Mouse (Mus musculus) heart, embryonic 16.5 days (tissue): Measurements from ENCODE around the gene Kcnj3. TPM values are rescaled to one million over a fixed set of nuclear protein-coding genes. Genes with fewer than 3 reads are reported as not detected.
"Not testable (repeated sequence)": the region's sequence is repeated elsewhere in the genome, so short reads cannot be mapped to it uniquely, and the experiment has no call there.

Experiments used
- ATAC-seq: fragments of 200-750 bp; cut with Nextera tagmentation; replicated peaks from 2 replicates; pipeline ENCODE4 v1.8.0; 2017; ENCODE audit warnings: moderate number of reproducible peaks; ENCODE audit not compliant: insufficient read depth, low FRiP score; ENCODE audit errors: extremely low read depth
- H3K27ac ChIP-seq: fragments of 300-500 bp; sonication (generic); 2 replicates; pipeline ENCODE4 v1.5.1; 2014; ENCODE audit warnings: mild to moderate bottlenecking, low read length, control low read depth, moderate library complexity
- H3K27me3 ChIP-seq: fragments of 300-500 bp; sonication (generic); 2 replicates; pipeline ENCODE4 v1.6.1; 2014; ENCODE audit warnings: low read length, mixed read lengths; ENCODE audit not compliant: control insufficient read depth, insufficient read depth
- H3K36me3 ChIP-seq: fragments of 300-500 bp; sonication (generic); 2 replicates; pipeline ENCODE4 v1.6.1; 2014; ENCODE audit not compliant: control insufficient read depth, insufficient read depth
- H3K4me1 ChIP-seq: fragments of 300-500 bp; sonication (generic); 2 replicates; pipeline ENCODE4 v1.6.1; 2014; ENCODE audit warnings: low read length, mixed read lengths; ENCODE audit not compliant: control insufficient read depth, insufficient read depth
- H3K4me2 ChIP-seq: fragments of 300-500 bp; sonication (generic); 2 replicates; pipeline ENCODE4 v1.6.1; 2014; ENCODE audit warnings: low read depth, mild to moderate bottlenecking, control low read depth, low read length
- H3K4me3 ChIP-seq: fragments of 300-500 bp; sonication (generic); 2 replicates; pipeline ENCODE4 v1.5.1; 2014; ENCODE audit warnings: mild to moderate bottlenecking, control low read depth, low read length
- H3K9ac ChIP-seq: fragments of 300-500 bp; sonication (generic); 2 replicates; pipeline ENCODE4 v1.6.1; 2014; ENCODE audit warnings: low read length, control low read depth
- H3K9me3 ChIP-seq: fragments of 300-500 bp; sonication (generic); replicated peaks from 2 replicates; pipeline ENCODE4 v1.6.1; 2016; ENCODE audit warnings: low read length; ENCODE audit not compliant: control insufficient read depth
- WGBS: fragments of 180-500 bp; shearing (Covaris S2); extraction: QIAGEN DNeasy Blood & Tissue Kit; methylation state at CpG from one replicate; pipeline ENCODE4 v1.1.7; 2014; 5-methylcytosine and 5-hydroxymethylcytosine counted together
- polyA plus RNA-seq: library from polyadenylated mRNA; unstranded; fragments of >200 nt; fragmentation: Nextera tagmentation; extraction: Ambion mirVana; gene quantifications from 2 replicates; pipeline ENCODE4 v1.2.1, GENCODE M21; 2015

The Kcnj3 gene
- polyA plus RNA-seq, 1 experiment from 2014 or later = 8.4 TPM

- Histone ChIP-seq H3K9ac (no peak overlapping the region), H3K27me3 (no peaks in the 10 kb centered on the region), H3K9me3 (no peaks in the 10 kb centered on the region), H3K4me1 (no peaks in the 10 kb centered on the region), H3K4me2 (no peak overlapping the region), H3K36me3 (no peaks in the 10 kb centered on the region), H3K27ac (no peak overlapping the region), H3K4me3 (no peak overlapping the region)
- ATAC-seq = no peak
Observed at GRCm38 (mm10) chr2:55480602-55480965, 44.8 kb downstream of the Kcnj3 start.

- 64% methylated on average over 7 of the region's 7 CpGs for WGBS
- not testable (repeated sequence) for H3K4me2 ChIP-seq, H3K27me3 ChIP-seq, ATAC-seq, H3K9me3 ChIP-seq, H3K4me1 ChIP-seq, H3K9ac ChIP-seq, H3K4me3 ChIP-seq, H3K36me3 ChIP-seq, H3K27ac ChIP-seq
Observed at GRCm38 (mm10) chr2:55485500-55486129, 49.8 kb downstream of the Kcnj3 start.

GRCm38 (mm10) chr2:55503390-55504176, 67.8 kb downstream of the Kcnj3 start:
- ATAC-seq = no peak
- no peak overlapping the region for H3K4me2 ChIP-seq
- 56% methylated on average over 9 of the region's 9 CpGs for WGBS
- no peaks in the 10 kb centered on the region for H3K36me3 ChIP-seq
- H3K27me3 ChIP-seq = no peaks in the 10 kb centered on the region
- H3K4me1 ChIP-seq = 0 out of 2 replicates have a peak, but pooled peaks cover 2% of the 10 kb centered on the region
- no peak overlapping the region for H3K27ac ChIP-seq
- no peak overlapping the region for H3K4me3 ChIP-seq
- no peaks in the 10 kb centered on the region for H3K9me3 ChIP-seq
- H3K9ac ChIP-seq = no peak overlapping the region

GRCm38 (mm10) chr2:55505712-55506111, 69.9 kb downstream of the Kcnj3 start:
- no peak for ATAC-seq
- 87% methylated on average over 1 of the region's 1 CpGs for WGBS

DNA sequence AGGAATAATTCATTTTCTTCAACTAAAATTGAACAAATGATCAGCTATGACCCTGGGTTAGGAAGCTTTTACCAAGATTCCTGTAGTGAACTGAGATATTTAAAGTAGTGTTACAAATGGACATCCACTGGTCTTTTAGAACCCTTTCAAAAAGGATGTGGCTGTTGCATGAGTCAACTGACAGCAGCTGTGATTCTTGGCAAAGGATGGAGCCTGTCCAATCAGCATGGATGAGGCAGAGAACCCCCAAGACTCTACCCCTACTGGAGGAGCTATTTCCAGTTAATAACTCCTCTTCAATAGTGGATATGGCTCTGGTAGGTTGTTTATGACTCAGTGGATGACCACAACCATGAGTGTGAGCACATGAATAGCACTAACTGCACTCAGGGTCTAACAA, 81.5 kb downstream of the Kcnj3 start:
- no peaks in the 10 kb centered on the region for H3K27me3 ChIP-seq
- H3K4me2 ChIP-seq = no peak overlapping the region
- no peaks in the 10 kb centered on the region for H3K4me1 ChIP-seq
- ATAC-seq = no peak
- no peak overlapping the region for H3K4me3 ChIP-seq
- no peaks in the 10 kb centered on the region for H3K9me3 ChIP-seq
- no peak overlapping the region for H3K27ac ChIP-seq
- no peak overlapping the region for H3K9ac ChIP-seq
- no peaks in the 10 kb centered on the region for H3K36me3 ChIP-seq

More at GRCm38 (mm10) chr2:55505712-55506111, 69.9 kb downstream of the Kcnj3 start:
- no peaks in the 10 kb centered on the region for H3K36me3 ChIP-seq
- no peak overlapping the region for H3K4me2 ChIP-seq
- H3K27me3 ChIP-seq = no peaks in the 10 kb centered on the region
- H3K4me3 ChIP-seq = no peak overlapping the region
- H3K9ac ChIP-seq = no peak overlapping the region
- 0 out of 2 replicates have a peak, but pooled peaks cover 2% of the 10 kb centered on the region for H3K4me1 ChIP-seq
- H3K27ac ChIP-seq = no peak overlapping the region
- no peaks in the 10 kb centered on the region for H3K9me3 ChIP-seq

DNA sequence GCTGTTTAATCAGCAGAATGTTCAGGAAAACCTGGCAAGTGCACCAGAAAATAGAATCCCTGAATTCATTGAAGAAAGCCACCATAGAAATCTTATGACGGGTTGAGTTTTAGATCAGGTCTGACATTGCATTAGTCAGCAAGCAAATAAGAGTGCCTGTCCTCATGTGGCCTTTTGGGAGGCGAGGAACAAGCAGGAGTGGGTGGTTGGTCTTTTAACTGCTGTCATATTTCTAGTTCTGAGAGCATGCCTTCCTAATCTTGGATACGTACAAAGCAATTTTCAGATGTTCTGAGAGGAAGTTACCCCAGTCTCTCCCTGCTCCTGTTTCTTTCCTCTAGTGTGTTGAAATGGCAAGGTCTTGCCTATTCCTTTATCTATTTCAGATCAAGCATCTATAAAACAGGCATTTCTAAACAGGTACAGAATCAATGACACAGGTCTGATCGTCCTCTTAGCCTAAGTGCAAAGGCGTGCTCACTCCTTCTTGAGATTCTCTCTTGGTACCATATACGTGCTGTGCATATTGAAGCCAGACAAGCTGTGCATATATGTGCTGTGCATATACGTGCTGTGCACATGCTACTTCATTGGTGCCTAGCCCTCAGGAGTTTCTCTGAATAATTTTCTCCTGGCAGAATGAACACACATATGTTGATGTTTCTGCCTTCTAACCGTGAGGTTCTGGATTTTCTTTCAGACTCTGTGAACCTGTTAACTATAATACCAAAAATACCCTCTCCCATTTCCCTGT, 97.1 kb downstream of the Kcnj3 start:
- H3K27ac ChIP-seq = no peak overlapping the region
- H3K27me3 ChIP-seq = no peaks in the 10 kb centered on the region
- ATAC-seq = no peak
- no peaks in the 10 kb centered on the region for H3K4me1 ChIP-seq
- no peaks in the 10 kb centered on the region for H3K36me3 ChIP-seq
- 76% methylated on average over 8 of the region's 8 CpGs for WGBS
- H3K4me2 ChIP-seq = no peak overlapping the region
- H3K4me3 ChIP-seq = no peak overlapping the region
- no peaks in the 10 kb centered on the region for H3K9me3 ChIP-seq
- H3K9ac ChIP-seq = no peak overlapping the region

DNA sequence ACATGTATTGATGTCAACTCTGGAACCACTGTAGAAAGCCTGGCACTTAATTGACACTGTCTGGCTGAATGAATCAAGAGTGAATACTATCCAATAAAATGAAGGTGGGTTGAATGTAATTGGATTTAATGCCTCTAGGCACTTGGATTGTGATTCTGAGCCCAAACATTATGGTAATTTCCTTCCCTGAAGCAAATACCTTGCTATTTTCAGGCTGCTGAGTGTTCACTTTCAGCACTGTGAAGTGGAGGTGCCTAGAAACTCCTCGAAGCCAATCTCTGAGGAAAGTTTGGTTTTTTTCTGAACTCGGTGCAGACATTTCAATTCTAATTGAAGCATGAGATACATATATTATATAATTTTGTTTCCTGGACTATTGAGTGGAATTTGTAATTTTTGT, 99.2 kb downstream of the Kcnj3 start:
- 52% methylated on average over 2 of the region's 2 CpGs for WGBS
- no peak overlapping the region for H3K4me2 ChIP-seq
- H3K36me3 ChIP-seq = no peaks in the 10 kb centered on the region
- no peaks in the 10 kb centered on the region for H3K27me3 ChIP-seq
- no peak overlapping the region for H3K9ac ChIP-seq
- no peak overlapping the region for H3K4me3 ChIP-seq
- no peaks in the 10 kb centered on the region for H3K4me1 ChIP-seq
- no peak overlapping the region for H3K27ac ChIP-seq
- no peaks in the 10 kb centered on the region for H3K9me3 ChIP-seq
- ATAC-seq = no peak

- ATAC-seq = no peak
- Histone ChIP-seq H3K4me3 (no peak overlapping the region), H3K9ac (no peak overlapping the region), H3K27me3 (no peaks in the 10 kb centered on the region), H3K4me2 (no peak overlapping the region), H3K36me3 (no peaks in the 10 kb centered on the region), H3K27ac (no peak overlapping the region), H3K9me3 (no peaks in the 10 kb centered on the region), H3K4me1 (no peaks in the 10 kb centered on the region)
- WGBS = 75% methylated on average over 1 of the region's 1 CpGs
Observed at GRCm38 (mm10) chr2:55535482-55535881, 99.7 kb downstream of the Kcnj3 start.

DNA sequence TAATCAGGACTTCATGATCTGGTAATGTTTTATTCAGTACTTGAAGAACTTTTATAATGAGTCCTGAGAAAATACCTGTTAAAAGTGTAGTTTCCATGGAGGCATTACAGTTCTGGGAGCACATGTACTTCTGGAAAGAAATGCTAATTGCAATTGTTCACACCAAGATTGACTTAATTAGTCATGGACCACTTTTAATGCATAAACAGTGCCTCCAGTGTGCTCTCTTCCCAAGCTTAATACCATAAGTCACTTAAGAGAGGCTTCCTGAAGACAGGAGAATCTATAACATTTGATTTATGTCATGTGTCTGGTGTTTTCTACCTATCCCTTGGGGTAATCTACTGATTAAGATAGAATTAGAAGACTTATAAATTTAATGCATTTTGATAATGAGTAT, 111.8 kb downstream of the Kcnj3 start:
- H3K36me3 ChIP-seq = no peaks in the 10 kb centered on the region
- H3K27ac ChIP-seq = no peak overlapping the region
- no peaks in the 10 kb centered on the region for H3K4me1 ChIP-seq
- H3K4me2 ChIP-seq = no peak overlapping the region
- no peak overlapping the region for H3K9ac ChIP-seq
- H3K4me3 ChIP-seq = no peak overlapping the region
- no peaks in the 10 kb centered on the region for H3K9me3 ChIP-seq
- H3K27me3 ChIP-seq = no peaks in the 10 kb centered on the region
- no peak for ATAC-seq
